Mouse (Mus musculus): ENCODE data around the gene 9830107B12Rik. TPM values are rescaled to one million over a fixed set of nuclear protein-coding genes. Genes with fewer than 3 reads are reported as not detected.

9830107B12Rik gene
- total RNA-seq, 2 experiments from 2014 or later, result not detected

DNA sequence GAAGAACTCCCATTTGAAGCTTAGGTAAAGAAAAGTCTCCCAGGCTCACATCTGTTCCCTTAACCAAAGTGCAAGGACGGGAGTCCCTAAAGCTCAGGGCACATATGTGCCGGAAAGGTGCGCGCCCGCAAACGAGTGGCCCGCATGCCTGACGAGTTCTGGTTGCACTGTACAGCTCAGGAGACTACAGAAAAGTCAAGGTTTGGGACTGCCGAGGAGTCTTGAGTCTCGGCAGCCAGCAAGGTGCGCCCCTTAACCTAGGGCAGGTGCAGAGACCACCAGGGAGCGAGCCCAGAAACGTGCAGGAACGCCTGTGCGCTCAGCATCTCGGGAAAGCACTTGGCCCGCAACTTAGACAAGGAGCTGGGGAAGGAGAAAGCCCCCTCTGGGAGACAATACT is 49.7 kb downstream of the 9830107B12Rik start:
- DNase-seq (ENCODE audit: low spot score in 2 of 2), result no peak
- intact Hi-C loops (cut with DNase I), result loop anchor here (5.0 kb wide), 2 partner anchors 39 to 174 kb away; partner anchors contain the start of gene Foxp4

DNA sequence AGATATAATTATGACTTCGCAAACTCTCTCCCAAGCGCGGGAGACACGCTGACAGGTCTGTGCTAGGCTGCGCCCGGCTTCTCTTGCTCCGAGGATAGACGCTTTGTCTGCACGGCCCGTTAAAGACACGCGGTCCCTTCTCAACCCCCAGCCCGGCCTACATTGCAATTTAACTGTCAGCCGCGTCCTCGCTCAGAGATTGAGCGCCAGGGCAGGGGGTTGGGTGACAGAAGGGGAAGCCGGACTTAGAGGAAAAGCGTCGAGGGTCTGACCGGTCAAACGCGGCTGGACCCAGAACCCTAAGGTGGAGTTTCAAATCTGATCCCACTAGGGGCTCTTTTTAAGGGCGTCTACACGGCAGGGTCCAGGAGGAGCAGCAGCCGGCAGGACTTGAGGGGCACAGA is 50.3 kb downstream of the 9830107B12Rik start:
- intact Hi-C loops (cut with DNase I), result loop anchor here (5.0 kb wide), 2 partner anchors 38 to 173 kb away; partner anchors contain the start of gene Foxp4
- no peak for DNase-seq (ENCODE audit: low spot score in 2 of 2)

DNA sequence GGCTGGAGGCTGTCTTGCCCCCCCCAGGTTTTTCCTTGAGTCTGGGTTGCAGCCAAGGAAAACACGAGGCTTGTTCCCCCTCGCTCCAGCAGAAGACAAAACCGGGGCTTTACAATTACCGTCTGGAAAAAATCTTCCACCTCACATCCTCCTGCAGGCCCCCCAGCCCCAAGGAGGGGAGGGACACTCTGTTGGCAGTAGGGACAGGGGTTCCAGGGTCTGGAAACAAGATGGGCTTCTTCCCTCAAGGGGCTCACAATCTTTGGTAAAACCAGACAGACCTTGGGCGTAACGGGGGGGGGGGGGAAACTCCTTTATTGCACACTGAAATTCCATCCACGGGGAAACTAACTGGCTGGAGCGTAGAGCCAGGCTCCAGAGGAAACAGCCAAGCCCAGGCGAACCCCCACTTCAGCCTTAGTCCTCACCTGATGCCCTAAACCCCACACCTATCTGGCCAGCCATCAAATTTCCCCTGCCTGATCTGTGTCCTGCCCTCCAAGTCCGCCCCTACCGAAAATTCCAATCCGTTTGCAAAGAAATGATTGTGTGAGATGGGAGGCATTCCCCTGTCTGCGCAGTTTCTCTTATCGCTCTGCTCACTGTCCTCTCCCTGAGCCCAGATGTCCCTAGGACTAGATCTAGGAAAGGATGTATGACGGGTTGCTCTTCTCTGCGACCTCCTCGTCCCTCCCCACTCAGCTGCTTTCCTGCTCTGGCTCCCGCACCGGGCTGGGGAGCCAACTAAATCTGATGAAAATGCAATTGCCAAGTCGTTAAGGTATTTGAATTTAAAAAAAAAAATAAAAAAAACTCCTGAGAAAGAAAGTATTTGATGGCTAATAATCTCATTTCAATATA is 51.0 kb downstream of the 9830107B12Rik start:
- intact Hi-C loops (cut with DNase I), result loop anchor here (5.0 kb wide), 2 partner anchors 38 to 173 kb away; partner anchors contain the start of gene Foxp4
- DNase-seq (ENCODE audit: low spot score in 2 of 2), result no peak

DNA sequence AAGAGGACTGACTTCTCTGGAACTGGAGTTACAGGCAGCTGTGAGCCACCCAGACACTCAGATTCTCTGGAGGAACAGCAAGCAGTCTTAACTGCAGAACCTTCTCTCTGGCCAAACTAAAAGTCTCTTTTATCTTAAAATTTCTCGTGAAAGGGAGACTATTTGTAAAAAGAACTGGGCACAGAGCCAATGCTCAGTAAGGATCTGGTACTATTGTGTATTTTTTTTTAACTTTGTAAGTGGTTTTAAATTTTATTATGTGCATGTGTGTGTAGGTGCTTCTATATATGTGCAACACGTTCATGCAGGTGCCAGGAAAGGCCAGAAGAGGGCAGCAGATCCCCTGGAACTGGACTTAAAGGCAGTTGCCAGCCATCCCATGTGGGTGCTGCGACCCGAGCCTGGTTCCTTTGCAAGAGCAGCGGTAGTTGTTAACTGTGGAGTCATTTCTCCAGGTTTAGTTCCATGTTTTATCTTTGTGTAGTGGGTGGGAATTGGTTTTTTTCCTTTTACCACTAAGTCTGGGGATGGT is 52.7 kb downstream of the 9830107B12Rik start:
- intact Hi-C loops (cut with DNase I), result no loop called here
- no peak for DNase-seq (ENCODE audit: low spot score in 2 of 2)

DNA sequence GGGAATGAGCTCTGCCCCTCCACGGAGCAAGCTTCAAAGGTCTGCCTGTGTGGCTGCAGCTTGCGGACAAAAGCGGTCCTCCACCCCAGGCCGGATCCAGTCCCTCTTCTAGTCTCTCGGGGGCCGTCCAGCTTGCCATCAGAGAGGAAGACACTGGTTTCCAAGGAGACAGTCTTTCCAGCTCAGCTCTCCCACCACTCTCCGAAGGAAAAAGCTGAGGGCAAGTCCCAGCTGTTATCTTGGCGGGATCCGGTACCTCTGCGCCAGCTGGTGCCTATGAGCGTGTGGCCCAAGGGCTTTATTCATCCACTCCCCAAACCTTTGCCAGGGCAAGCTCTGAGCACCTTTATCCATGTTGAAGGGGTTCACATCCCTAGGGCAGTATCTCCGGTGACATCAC is 55.8 kb downstream of the 9830107B12Rik start:
- DNase-seq (ENCODE audit: low spot score in 2 of 2), result no peak
- intact Hi-C loops (cut with DNase I), result no loop called here

DNA sequence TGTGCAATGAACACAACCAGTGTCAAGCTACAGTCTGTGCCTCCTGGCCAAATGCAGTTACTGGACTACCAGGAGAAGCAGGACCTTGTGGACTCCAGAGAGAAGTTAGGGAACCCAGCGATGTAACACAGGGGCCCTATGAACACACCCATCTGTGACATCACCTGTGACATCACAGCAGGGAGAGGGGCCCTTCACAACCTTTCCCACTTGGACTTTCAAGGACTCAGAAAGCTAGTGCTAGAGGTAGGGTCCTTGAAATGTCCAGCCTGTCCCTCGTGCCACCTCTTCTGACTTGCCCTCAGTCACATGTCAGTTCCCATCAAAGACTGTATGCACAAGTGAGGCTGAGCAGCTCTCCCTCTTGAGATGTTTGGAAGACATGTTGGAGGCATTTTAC is 56.6 kb downstream of the 9830107B12Rik start:
- intact Hi-C loops (cut with DNase I), result no loop called here
- no peak for DNase-seq (ENCODE audit: low spot score in 2 of 2)

DNA sequence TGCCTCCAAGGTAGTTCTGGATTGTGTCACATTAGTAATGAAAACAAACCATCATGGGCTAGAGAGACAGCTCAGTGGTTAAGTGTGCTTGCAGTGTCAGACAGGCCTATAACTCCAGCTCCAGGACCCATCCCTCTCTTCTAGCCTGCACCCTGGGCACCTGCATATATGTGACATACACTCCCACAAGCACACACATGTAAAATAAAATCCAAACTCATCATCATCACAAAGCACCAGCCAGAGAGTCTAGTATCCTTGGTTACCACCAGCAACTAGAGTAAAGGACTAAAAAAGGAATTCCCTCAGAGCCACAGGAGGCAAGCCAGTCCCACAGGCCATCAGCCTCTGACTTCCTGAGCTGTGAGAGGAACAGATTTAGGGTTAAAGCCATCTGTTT is 57.0 kb downstream of the 9830107B12Rik start, which contains the start of gene 1700067P10Rik:
Gene 1700067P10Rik (plus strand): TSS at position 301 of the 400 bp plus-strand sequence.
- no peak for DNase-seq (ENCODE audit: low spot score in 2 of 2)
- intact Hi-C loops (cut with DNase I), result no loop called here

DNA sequence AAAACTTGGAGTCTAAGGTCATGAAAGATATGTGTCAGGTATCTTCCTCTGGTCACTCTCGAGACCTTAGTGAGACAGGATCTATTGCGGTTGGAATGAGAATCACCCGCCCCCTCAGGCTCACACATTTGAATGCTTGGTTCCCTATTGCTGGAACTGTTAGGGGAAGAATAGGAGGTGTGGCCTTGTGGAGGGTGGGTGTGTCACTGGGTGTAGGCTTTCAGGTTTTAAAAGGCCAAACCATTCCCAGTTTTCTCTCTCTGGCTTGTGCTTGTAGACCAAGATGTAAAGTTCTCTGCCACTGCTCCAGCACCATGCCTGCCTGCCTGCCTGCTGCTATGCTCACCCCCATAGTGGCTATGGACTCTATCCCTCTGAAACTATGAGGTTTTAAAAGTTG is 65.4 kb downstream of the 9830107B12Rik start:
- intact Hi-C loops (cut with DNase I), result no loop called here
- DNase-seq (ENCODE audit: low spot score in 2 of 2), result no peak

Other genes starting within 250 kb of the 9830107B12Rik start
- 10 to 100 TPM; 43.1 to 55.1 TPM for gene Foxp4, start 221.6 kb downstream of the 9830107B12Rik start, total RNA-seq (2021)
- gene 1700122O11Rik, start 108.0 kb downstream of the 9830107B12Rik start, total RNA-seq (2021), result not detected
- gene 1700067P10Rik, start 56.9 kb downstream of the 9830107B12Rik start, total RNA-seq (2021), result not detected
- gene A530064D06Rik, start 21.0 kb upstream of the 9830107B12Rik start, total RNA-seq (2021), result not detected
- not detected for gene Trem1, start 86.5 kb upstream of the 9830107B12Rik start, total RNA-seq (2021)
- gene Trem3, start 101.5 kb upstream of the 9830107B12Rik start, total RNA-seq (2021), result under 1 TPM; 0.48 to 0.57 TPM
- not detected for gene Treml4, start 118.0 kb upstream of the 9830107B12Rik start, total RNA-seq (2021)
- gene Treml2, start 153.2 kb upstream of the 9830107B12Rik start, total RNA-seq (2021), result under 1 TPM; 0.46 to 0.47 TPM
- gene B430306N03Rik, start 169.9 kb upstream of the 9830107B12Rik start, total RNA-seq (2021), result under 1 TPM; 0.08 to 0.11 TPM
- gene Trem2, start 200.1 kb upstream of the 9830107B12Rik start, total RNA-seq (2021), result 10 to 100 TPM in 1 of 2 experiments, 1 to 10 TPM in 1; 8.5 to 10.3 TPM
- gene Treml1, start 213.6 kb upstream of the 9830107B12Rik start, total RNA-seq (2021), result under 1 TPM in 1 of 2 experiments, not detected in 1; 0.44 TPM

All from left cerebral cortex, postnatal 14 days (tissue).